Mouse (Mus musculus): ENCODE measurements around the gene Ripor2.

DNA sequence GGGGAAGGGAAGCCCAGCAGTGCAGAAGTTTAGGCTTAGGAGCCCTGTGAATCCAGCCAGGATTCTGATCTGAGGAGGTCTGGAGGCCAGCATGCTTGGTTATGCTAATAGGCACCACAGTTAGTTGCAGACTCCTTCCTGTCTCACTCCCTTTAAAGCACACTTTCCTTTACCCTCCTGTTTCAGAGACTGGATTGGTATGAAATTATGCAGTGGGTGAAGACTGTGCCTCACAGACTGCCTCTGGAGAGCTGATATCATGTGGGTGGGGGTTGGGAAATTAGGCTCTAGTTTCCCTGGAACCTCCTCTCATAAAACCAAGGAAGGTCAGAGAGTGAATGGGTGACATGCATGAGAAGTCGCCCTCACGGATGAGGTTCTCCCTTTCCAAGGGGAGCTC is 88.7 kb downstream of the Ripor2 start:
- TF ChIP-seq CTCF (IDR thresholded peaks at IDR 0.05; ENCODE audit: low read depth, low read length) (no peak), EP300 (IDR thresholded peaks at IDR 0.05; ENCODE audit: insufficient read depth, low read depth, low read length) (no peak)

Measured in ES-Bruce4 (cell line).